Mouse (Mus musculus) limb, embryonic 13.5 days (tissue): Measurements from ENCODE around the gene Gm27029. TPM values are rescaled to one million over a fixed set of nuclear protein-coding genes. Genes with fewer than 3 reads are reported as not detected.
A peak's percentile ranks its signal among the peaks of the same experiment; 100 is the strongest.
"Not testable (repeated sequence)": the region's sequence is repeated elsewhere in the genome, so short reads cannot be mapped to it uniquely, and the experiment has no call there.

Source experiments
- ATAC-seq: fragments of 200-750 bp; cut with Nextera tagmentation; 2 replicates; pipeline ENCODE4 v1.8.0; 2017; ENCODE audit warnings: low read depth, moderate number of reproducible peaks, moderate TSS enrichment; ENCODE audit not compliant: low FRiP score
- H3K27ac ChIP-seq: fragments of 300-500 bp; sonication (generic); 2 replicates; pipeline ENCODE4 v1.5.1; 2015; ENCODE audit warnings: inconsistent platforms, mild to moderate bottlenecking, moderate library complexity
- H3K27me3 ChIP-seq: fragments of 300-500 bp; sonication (generic); 2 replicates; pipeline ENCODE4 v1.6.1; 2015; ENCODE audit warnings: mild to moderate bottlenecking, inconsistent platforms
- H3K36me3 ChIP-seq: fragments of 300-500 bp; sonication (generic); 2 replicates; pipeline ENCODE4 v1.6.1; 2015; ENCODE audit warnings: inconsistent platforms, mild to moderate bottlenecking, moderate library complexity
- H3K4me1 ChIP-seq: fragments of 300-500 bp; sonication (generic); 2 replicates; pipeline ENCODE4 v1.6.1; 2015; ENCODE audit warnings: inconsistent platforms
- H3K4me2 ChIP-seq: fragments of 300-500 bp; sonication (generic); replicated peaks from 2 replicates; pipeline ENCODE4 v1.6.1; 2015; ENCODE audit warnings: inconsistent platforms, mild to moderate bottlenecking, moderate library complexity
- H3K4me3 ChIP-seq: fragments of 300-500 bp; sonication (generic); 2 replicates; pipeline ENCODE4 v1.5.1; 2015; ENCODE audit warnings: moderate library complexity, mild to moderate bottlenecking, inconsistent platforms
- H3K9ac ChIP-seq: fragments of 300-500 bp; sonication (generic); 2 replicates; pipeline ENCODE4 v1.6.1; 2015; ENCODE audit warnings: mild to moderate bottlenecking, inconsistent platforms
- H3K9me3 ChIP-seq: fragments of 300-500 bp; sonication (generic); 2 replicates; pipeline ENCODE4 v1.6.1; 2016; ENCODE audit warnings: inconsistent platforms
- WGBS: fragments of 180-500 bp; shearing (Covaris S2); methylation state at CpG from one replicate; pipeline ENCODE4 v1.1.7; 2015; 5-methylcytosine and 5-hydroxymethylcytosine counted together
- polyA plus RNA-seq: library from polyadenylated mRNA; unstranded; fragments of >200 nt; fragmentation: Nextera tagmentation; extraction: Ambion mirVana; gene quantifications from 2 replicates; pipeline ENCODE4 v1.2.1, GENCODE M21; 2015

The Gm27029 gene
- polyA plus RNA-seq, 1 experiment from 2014 or later: 11.5 TPM

DNA sequence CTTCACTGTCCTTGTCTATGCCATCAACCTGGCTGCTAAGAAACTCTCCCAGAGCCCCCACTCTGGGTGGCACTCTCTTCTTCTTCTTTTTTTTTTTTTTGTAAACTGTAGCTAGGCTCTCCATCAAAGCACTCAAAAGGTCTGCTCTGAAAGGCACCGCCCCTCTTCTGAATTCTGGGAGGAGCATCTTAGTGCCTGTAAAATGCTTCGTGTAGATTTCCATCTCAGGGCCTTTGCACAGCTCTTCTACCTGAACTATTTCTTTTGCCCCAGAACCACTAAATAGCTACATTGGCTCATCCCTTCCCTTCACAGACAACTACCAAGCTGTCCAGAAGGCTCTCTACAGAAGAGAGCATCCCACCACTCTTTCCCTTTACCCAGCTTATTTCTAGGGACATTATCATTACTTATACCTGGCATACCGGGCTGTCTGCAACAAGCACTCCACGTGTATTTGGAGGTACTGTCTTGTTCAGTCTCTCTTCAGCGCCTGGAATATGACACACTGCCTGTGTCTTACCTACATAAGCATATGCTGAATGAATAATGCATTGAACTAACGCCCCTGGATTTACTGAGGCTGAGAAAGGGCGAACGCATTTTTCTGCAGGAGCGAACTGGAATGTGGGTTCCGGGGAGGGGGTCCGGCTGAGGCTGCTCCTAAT is 8.0 kb downstream of the Gm27029 start:
- Histone ChIP-seq H3K4me2 (peak overlapping the region; percentile 87), H3K4me3 (peak overlapping the region; percentile 81), H3K36me3 (peaks cover 23% of the 10 kb centered on the region), H3K9me3 (no peaks in the 10 kb centered on the region), H3K27ac (peak overlapping the region; percentile 79), H3K4me1 (peaks cover 7% of the 10 kb centered on the region), H3K27me3 (no peaks in the 10 kb centered on the region), H3K9ac (peak overlapping the region; percentile 89)
- 1% methylated on average over 11 of the region's 11 CpGs for WGBS
- no peak; the same call in 1 of the 2 replicates for ATAC-seq

DNA sequence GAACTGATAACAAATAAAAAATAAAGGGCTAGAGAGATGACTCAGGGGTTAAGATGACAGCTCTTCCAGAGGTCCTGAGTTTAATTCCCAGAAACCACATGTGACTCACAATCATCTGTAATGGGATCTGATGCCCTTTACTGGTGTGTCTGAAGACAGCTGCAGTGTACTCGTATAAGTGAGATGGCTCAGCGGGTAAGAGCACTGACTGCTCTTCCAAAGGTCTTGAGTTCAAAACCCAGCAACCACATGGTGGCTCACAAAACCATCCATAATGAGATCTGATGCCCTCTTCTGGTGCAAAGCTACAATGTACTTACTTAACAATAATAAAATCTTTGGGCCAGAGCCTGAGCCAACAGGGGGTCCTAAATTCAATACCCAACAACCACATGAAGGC is 9.3 kb downstream of the Gm27029 start:
- no peaks in the 10 kb centered on the region for H3K27me3 ChIP-seq
- ATAC-seq: no peak
- H3K9ac ChIP-seq: no peak overlapping the region
- no peak overlapping the region for H3K27ac ChIP-seq
- no peak overlapping the region for H3K4me3 ChIP-seq
- H3K9me3 ChIP-seq: no peaks in the 10 kb centered on the region
- H3K4me1 ChIP-seq: peaks cover 7% of the 10 kb centered on the region
- WGBS: 88% methylated on average over 2 of the region's 2 CpGs
- peaks cover 35% of the 10 kb centered on the region for H3K36me3 ChIP-seq
- no peak overlapping the region for H3K4me2 ChIP-seq

DNA sequence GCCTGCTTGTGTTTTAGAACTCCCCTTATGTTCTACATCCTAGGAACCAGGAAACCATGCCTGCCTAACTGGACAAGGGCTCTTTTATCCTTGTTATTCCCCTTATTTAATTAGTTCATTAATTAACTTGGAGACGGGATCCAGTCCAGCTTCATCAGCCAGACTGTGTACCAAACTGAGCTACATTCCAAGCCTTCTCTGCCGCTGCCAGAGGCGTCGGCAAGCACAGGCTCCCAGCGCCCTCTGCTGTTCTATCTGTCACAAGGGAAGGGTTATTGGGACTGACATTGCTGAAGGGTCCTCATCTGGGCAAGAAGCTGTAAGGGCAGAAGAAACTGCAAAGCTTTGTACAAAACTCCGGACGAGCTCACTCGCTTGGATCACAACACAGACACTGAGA is 29.5 kb downstream of the Gm27029 start:
- no peak overlapping the region for H3K9ac ChIP-seq
- WGBS: 6% methylated on average over 8 of the region's 8 CpGs

GRCm38 (mm10) chr11:101381817-101382216 is 42.8 kb downstream of the Gm27029 start:
- Histone ChIP-seq H3K4me1 (no peaks in the 10 kb centered on the region), H3K4me3 (no peak overlapping the region), H3K9ac (no peak overlapping the region), H3K27me3 (no peaks in the 10 kb centered on the region), H3K36me3 (no peaks in the 10 kb centered on the region), H3K27ac (no peak overlapping the region), H3K9me3 (no peaks in the 10 kb centered on the region), H3K4me2 (no peak overlapping the region)
- WGBS: 19% methylated on average over 4 of the region's 4 CpGs
- no peak for ATAC-seq

More for the DNA sequence above, 29.5 kb downstream of the Gm27029 start:
- Histone ChIP-seq H3K4me3 (no peak overlapping the region), H3K4me2 (no peak overlapping the region), H3K27me3 (no peaks in the 10 kb centered on the region), H3K9me3 (no peaks in the 10 kb centered on the region), H3K27ac (no peak overlapping the region), H3K36me3 (no peaks in the 10 kb centered on the region), H3K4me1 (no peaks in the 10 kb centered on the region)
- no peak for ATAC-seq

DNA sequence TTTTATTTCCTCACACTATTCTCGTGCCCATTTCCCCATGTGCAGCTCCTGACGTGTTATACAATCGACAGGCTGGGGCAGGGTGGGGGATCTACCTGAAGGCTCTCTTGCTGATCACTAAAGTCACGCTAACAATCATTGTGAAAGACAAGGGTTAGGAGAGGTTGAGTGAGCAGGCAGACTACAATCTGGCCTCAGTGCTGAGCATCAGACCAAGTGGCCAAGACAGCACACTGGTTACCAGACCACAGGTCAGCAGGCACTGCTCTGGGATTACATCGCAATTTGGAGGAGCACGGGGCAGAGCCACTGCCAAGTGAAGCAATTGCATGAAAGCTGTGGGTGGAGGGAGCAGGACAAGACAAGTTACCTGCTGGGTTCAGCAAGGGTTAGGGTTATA is 45.7 kb downstream of the Gm27029 start:
- Histone ChIP-seq H3K36me3 (no peaks in the 10 kb centered on the region), H3K4me3 (no peak overlapping the region), H3K27me3 (no peaks in the 10 kb centered on the region), H3K4me2 (no peak overlapping the region), H3K9ac (no peak overlapping the region), H3K4me1 (no peaks in the 10 kb centered on the region), H3K27ac (no peak overlapping the region), H3K9me3 (no peaks in the 10 kb centered on the region)
- ATAC-seq: no peak
- 77% methylated on average over 6 of the region's 6 CpGs for WGBS

- WGBS: 91% methylated on average over 8 of the region's 8 CpGs
- H3K9me3 ChIP-seq, H3K4me2 ChIP-seq, H3K27me3 ChIP-seq, ATAC-seq, H3K9ac ChIP-seq, H3K4me3 ChIP-seq, H3K36me3 ChIP-seq, H3K4me1 ChIP-seq, H3K27ac ChIP-seq: not testable (repeated sequence)
Measured at GRCm38 (mm10) chr11:101378196-101378595, 46.4 kb downstream of the Gm27029 start.

- Histone ChIP-seq H3K9ac (no peak overlapping the region), H3K27me3 (no peaks in the 10 kb centered on the region), H3K4me3 (no peak overlapping the region), H3K36me3 (no peaks in the 10 kb centered on the region), H3K27ac (no peak overlapping the region), H3K9me3 (no peaks in the 10 kb centered on the region), H3K4me2 (no peak overlapping the region), H3K4me1 (no peaks in the 10 kb centered on the region)
- 78% methylated on average over 7 of the region's 7 CpGs for WGBS
- no peak for ATAC-seq
Measured at GRCm38 (mm10) chr11:101374421-101374938, 50.1 kb downstream of the Gm27029 start.

DNA sequence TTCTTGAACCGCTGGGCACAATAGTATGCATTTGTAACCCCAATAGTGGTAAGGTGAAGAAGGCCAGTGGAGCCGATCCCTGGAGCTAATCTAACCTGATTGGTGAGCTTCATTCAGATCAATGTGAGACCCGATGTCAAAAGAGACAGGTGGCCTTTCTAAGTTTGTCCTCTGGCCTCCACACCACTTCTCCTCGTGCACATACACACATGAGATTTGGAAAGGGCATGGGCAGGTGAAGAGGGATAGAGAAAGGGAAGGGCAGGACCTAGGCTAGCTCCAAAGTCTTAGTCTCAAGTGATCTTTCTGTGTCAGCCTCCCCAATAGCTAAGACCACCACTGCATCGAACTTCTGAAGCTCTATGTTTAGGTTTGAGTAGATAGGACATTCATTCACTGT is 54.5 kb downstream of the Gm27029 start:
- ATAC-seq: no peak
- Histone ChIP-seq H3K27me3 (no peaks in the 10 kb centered on the region), H3K4me2 (no peak overlapping the region), H3K4me3 (no peak overlapping the region), H3K9me3 (no peaks in the 10 kb centered on the region), H3K9ac (no peak overlapping the region), H3K4me1 (no peaks in the 10 kb centered on the region), H3K36me3 (no peaks in the 10 kb centered on the region), H3K27ac (no peak overlapping the region)
- WGBS: 75% methylated on average over 5 of the region's 5 CpGs

DNA sequence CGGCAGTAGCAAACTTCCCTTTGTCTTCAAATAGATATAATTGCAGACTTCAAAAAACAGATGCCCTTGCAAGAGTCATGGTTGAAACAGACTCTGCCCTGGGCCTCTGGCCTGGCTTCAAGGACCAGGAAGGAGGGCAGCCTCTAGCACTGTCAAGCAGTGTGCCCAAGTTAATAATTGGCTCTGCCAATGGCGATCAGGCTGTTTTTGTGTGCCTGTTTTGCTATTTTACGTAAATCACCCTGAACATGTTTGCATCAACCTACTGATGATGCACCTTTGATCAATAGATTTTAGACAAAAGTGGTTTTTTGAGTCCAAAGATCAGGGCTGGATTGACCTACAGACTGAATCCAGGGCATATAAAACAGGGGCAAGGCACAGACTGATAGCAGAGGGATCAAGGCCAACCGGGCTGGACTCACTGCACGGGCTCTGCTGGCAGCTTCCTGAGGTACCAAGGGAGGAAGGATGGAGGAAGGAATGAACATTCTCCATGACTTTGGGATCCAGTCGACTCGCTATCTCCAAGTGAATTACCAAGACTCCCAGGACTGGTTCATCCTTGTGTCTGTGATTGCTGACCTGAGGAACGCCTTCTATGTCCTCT is 57.2 kb downstream of the Gm27029 start, which contains the start of gene G6pc:
Gene G6pc (plus strand): TSS at position 236 of the 610 bp plus-strand sequence.
- 90% methylated on average over 8 of the region's 8 CpGs for WGBS

GRCm38 (mm10) chr11:101364531-101364931 is 60.1 kb downstream of the Gm27029 start:
- H3K27me3 ChIP-seq: no peaks in the 10 kb centered on the region
- no peaks in the 10 kb centered on the region for H3K9me3 ChIP-seq
- WGBS: 70% methylated on average over 5 of the region's 5 CpGs
- H3K4me1 ChIP-seq: no peaks in the 10 kb centered on the region
- ATAC-seq: no peak
- H3K4me3 ChIP-seq: no peak overlapping the region
- no peak overlapping the region for H3K9ac ChIP-seq
- H3K36me3 ChIP-seq: no peaks in the 10 kb centered on the region
- H3K27ac ChIP-seq: no peak overlapping the region
- no peak overlapping the region for H3K4me2 ChIP-seq

More for the DNA sequence above, 57.2 kb downstream of the Gm27029 start, which contains the start of gene G6pc:
- ATAC-seq: no peak
- Histone ChIP-seq H3K27me3 (no peaks in the 10 kb centered on the region), H3K36me3 (no peaks in the 10 kb centered on the region), H3K4me2 (no peak within 1 kb of the TSS), H3K27ac (no peak within 1 kb of the TSS), H3K9ac (no peak within 1 kb of the TSS), H3K4me3 (no peak within 1 kb of the TSS), H3K4me1 (no peaks in the 10 kb centered on the region), H3K9me3 (no peaks in the 10 kb centered on the region)

DNA sequence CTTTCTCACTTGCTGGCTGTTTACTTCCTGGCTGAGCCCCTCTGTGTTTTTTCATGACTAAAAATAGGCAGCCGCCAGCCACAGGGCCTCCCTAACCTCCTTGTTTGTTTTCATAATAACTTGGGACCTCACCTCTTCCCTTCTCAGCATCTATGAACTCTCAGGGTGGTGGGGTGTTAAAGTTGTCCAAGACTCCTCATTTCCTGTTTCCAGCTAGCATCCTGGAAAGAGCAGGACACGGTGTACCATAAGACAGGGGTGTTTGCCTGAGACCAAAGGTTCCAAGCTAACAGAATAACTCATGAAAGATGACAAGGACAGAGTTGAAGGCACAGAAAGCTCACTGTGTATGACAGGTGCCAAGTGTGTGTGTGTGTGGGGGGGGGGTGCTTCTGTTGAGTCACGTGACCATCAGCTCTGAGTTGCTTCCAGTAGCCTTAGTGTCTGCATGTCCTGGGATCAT is 63.9 kb downstream of the Gm27029 start:
- H3K4me1 ChIP-seq: no peaks in the 10 kb centered on the region
- no peak overlapping the region for H3K27ac ChIP-seq
- no peak overlapping the region for H3K9ac ChIP-seq
- no peaks in the 10 kb centered on the region for H3K36me3 ChIP-seq
- WGBS: 54% methylated on average over 3 of the region's 3 CpGs
- H3K27me3 ChIP-seq: no peaks in the 10 kb centered on the region
- H3K9me3 ChIP-seq: no peaks in the 10 kb centered on the region
- H3K4me3 ChIP-seq: no peak overlapping the region
- ATAC-seq: no peak
- H3K4me2 ChIP-seq: no peak overlapping the region

DNA sequence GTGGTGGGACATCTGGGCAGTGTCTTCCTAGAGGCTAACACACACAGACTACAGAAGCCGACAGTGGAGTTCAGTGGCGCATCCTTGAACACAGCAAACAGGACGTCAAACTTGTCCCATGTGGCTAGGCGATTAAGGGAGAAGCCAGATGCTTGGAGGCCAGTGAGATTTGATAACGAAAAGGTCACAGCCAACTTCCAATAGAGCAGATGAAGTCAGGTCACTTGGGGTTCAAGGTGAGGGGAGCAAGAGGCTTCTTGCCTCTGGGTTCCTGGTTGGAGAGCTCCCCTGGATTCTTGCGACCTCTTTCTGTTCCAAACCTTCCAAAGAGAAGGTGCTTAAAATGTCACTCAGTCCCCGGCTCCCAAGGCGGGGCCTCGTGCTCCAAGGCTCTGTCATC is 64.8 kb downstream of the Gm27029 start:
- Histone ChIP-seq H3K4me2 (no peak overlapping the region), H3K4me3 (no peak overlapping the region), H3K27me3 (no peaks in the 10 kb centered on the region), H3K27ac (no peak overlapping the region), H3K9ac (no peak overlapping the region), H3K36me3 (no peaks in the 10 kb centered on the region), H3K9me3 (no peaks in the 10 kb centered on the region), H3K4me1 (no peaks in the 10 kb centered on the region)
- 65% methylated on average over 9 of the region's 9 CpGs for WGBS
- no peak for ATAC-seq
